Mouse (Mus musculus) ovary, postnatal 10 days (tissue): ENCODE data around the gene Topors.
A peak's percentile ranks its signal among the peaks of the same experiment; 100 is the strongest.
"Not testable (repeated sequence)": the region's sequence is repeated elsewhere in the genome, so short reads cannot be mapped to it uniquely, and the experiment has no call there.

ENCODE experiments used
- DNase-seq: peaks from one replicate; pipeline ENCODE4 v3.0.0; 2022; ENCODE audit warnings: low spot score

The Topors gene

DNA sequence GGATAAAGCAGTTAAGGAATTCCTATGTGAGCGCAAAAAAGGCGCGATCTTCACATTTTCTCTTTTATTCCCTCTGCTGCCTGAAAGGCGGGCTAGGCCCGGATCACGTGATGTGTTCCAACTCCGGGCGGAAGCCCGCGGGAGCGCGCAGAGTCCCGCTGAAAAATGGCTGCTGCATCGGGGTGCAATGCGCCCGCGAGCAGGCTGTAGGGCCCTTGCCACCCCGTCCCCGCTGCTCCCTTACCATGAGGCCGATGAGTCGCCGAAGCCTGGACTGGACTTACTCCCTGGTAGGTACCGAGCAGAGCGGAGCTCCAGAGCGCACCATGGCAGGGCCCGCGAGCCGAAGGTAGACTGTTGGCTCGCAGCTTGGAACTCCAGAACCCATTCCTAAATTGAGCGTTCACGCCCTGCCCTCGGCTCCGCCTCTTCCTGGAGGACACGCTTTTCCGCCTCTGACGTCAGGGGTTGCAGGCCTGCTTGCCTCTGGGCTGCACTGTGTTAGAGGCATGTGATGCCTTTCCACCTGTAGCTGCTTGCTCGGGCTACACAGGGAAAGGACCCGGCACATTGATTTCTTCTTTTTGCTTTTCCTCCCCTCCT is at the start of gene Topors, which contains the start of gene Smim27:
Gene Topors, minus strand, starts transcription at position 421 of the 603 bp plus-strand sequence.
Gene Smim27, plus strand, starts transcription at position 150 of the 603 bp plus-strand sequence.
- DNase-seq, result peak; percentile 92

DNA sequence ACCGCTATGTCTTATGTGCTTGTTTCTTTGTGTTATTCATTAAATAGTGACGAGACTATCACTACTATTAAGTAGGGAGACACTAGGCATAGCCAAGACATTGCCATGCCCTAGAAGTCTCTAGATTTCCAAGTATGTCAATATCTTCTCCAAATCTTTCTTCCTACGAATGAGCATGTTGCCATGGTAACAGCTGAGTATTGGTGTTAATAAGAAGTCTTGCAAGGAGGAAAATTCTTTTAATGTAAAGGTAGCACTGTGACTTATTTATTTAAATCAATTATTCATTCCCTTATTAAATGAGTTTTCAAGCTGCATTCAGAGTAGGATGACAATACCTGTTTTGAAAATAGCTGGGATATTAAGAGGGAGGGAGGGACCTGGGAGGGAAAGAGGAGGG is 47.8 kb upstream of the Topors start:
- DNase-seq, result no peak

DNA sequence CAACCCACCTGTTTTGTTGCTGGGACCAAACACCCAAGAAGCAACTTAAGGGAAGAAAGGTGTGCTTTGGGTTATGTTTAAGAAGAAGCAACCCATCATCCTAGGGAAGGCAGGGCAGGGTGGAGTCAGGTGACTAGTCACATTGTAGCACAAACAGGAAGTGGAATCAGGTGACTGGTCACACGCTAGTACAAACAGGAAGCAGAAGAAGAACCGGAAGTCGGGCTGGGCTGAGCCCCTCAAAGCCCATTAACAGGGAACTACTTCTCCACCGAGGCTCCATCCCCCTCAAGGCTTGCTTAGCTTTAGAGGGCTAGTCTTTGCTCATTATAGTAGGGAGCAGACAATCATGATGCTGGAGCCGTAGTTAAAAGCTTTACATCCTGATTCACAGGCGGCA is 43.4 kb upstream of the Topors start:
- DNase-seq, result no peak

DNA sequence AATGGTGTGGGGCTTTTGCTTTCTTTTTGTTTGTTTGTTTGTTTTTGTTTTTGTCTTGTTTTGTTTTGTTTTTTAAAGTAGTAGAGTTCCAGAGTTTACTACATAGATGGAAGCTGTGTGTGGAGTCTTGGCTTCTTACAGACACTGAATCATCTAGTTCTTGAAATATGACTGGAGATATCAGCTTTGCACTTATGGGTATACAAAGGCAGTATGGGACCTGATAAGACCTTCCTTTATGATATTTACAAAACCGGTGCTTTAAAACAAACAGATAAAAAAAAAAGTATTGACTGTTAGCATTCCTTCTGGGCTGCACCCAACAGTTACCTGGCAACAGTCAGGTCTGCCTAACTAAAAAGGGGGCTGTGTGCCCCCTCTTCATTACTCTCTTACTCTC is 42.6 kb upstream of the Topors start:
- DNase-seq, result no peak

DNA sequence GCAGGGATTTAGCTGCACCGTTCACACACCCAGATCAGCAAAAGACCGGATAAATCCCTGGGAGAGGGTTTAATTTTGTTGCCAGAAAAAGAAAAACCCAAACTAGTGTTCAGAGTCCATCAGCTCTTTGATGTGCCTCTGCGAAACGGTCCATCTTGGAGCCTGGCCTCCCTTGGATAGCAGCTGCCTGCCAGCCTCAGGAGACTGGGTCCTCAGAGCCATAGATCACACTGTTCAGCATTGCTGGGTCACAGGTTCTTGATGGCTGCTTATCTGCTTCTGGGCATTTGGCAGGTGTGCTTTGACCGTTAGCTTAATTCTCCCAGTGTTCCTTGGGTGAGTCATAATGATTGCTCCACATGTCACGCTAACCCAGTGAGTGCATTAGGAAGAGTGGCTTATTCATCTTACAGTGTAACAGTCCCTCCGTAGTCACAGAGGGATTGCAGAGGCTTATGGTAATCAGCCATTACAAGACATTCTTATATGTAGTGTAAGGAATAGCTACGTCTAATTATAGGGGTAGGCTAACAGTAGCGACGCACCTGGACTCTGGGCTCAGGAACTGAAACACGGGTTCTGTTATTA is 41.2 kb upstream of the Topors start:
- no peak for DNase-seq

DNA sequence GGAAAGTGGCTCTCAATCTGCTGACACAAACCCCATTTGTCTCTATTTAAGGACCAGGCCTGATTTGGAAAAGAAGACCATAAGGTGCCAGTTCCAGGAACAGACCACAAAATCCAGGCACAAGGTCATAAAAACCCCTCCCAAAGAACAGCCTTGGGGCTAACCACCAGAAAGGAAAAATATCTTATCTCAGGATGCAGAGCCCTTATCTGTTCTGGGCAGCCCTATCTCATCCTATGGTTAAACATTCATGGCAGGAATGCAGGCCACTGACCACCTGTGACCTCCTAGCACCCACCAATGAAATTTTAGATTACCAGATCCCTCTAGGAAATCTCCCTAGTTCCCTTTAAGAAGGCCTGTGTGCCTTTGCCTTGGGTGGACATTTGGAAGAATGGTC is 40.0 kb upstream of the Topors start:
- no peak for DNase-seq

DNA sequence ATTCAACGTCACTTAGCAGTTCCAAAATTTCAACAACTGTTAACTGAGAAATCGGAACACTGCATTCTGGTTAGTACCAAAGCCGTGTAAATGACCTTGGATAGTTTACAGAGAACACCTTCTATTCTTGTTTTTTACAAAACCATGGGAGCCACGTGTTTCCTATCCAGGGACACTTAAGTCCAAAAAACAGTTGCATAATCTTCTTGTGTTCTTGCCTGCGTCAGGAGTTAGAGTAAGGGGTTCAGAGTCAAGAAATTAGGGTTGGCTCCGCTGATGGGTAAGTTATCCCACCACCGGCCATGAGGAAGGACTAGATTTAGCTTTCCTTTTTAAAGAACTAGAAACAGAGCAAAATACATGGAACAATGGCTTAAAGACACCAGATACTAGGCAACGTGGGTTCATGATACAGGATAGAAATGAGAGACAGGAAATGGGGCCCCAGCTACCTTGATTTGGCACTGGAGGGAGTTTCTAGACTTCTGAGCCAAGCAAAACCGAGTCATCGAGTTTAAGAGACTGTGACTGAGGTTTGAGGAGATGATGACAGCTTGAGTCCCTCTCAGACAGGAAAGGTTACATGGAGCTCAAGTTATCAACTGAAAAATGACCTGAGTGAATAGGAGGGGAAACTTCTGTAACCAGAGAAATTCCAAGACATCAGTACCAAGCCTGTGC is 32.9 kb upstream of the Topors start:
- DNase-seq, result no peak

DNA sequence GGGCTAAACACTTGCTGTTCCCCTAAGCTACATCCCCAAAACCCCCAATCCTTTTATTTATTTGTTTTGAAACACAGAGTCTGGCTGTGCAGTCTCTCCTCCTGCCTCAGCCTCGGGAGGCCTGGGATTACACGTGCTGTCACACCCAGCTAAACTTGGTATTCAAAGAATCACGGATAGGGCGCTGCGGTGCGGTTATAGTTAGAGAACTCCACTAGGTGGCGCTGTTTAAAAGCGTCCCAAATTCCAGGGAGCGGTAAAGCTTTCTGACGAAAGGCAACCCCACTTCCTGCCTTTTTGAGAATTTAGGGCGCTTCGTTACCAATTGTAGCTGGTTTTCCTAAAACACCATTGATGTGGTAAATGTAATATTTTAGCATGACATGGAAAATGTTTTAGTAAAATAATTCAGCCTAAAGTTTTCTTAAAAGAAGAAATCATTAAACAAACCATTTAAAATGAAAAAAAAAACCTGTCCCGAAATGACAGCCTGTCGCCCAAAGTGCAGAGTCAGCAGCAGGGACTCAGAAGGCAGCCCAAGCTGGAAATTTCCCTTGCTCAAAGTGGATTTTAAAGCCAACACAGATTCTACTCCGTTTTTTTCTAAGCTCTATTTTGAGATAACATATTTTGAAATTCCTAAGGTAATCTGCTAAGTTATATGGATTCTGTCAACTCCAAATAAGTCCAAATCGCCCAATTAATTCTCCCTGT is 31.6 kb upstream of the Topors start:
- DNase-seq, result peak; percentile 45

DNA sequence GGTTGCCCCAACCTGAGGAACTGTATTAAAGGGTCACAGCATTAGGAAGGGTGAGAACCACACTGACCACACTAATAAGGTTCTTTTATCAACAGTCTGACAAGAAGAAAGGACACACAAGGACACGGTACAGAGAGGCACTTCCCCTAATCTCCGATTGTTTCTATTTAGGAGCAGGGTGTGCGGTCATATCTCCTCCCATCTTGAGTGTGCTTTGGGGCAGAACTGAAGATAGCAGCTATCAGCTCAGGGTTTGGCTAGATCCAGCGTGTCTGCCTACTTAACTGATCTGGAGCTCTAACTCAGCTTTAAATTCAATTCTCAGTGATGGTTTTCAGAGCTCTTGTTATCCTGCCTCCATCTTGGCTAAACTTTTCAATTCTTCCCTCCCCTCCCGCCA is 29.5 kb upstream of the Topors start:
- no peak for DNase-seq

DNA sequence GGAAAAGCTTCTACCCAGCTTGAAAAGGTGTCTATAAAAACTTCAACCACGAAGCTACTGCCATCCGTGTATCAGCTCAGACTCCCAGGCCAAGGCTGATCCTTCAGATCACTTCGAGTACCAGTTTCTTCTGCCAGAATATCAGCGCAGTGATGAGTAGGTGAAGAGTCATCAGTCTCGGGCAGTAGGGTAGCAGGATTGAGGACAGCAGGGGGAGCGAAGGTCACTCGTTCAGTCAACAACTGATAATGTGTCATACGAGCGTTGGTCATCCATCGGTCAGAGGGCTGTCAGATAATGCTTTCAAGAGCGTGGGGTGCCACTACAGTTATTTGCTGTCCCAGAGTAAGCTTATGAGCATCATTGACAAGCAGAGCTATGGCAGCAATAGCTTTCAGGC is 21.9 kb upstream of the Topors start:
- not testable (repeated sequence) for DNase-seq

DNA sequence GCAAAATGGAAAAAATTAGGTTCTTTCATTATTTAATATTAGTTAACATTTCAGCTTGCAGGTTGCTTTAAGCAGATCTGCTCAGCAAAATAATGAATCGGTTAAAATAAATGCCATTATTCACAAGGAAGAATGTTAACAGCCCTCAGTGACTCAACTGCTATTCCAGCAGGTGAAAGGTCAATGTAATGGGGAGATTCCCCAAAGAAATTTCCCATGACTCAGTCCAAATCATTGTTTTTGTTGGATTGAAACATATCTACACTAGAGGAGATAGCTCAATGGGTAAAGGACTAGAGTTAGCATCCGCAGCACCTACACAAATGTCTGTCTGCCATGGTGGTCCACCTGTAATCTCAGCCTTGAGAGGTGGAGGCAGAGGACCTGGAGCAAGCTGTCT is 19.4 kb upstream of the Topors start:
- DNase-seq, result no peak

DNA sequence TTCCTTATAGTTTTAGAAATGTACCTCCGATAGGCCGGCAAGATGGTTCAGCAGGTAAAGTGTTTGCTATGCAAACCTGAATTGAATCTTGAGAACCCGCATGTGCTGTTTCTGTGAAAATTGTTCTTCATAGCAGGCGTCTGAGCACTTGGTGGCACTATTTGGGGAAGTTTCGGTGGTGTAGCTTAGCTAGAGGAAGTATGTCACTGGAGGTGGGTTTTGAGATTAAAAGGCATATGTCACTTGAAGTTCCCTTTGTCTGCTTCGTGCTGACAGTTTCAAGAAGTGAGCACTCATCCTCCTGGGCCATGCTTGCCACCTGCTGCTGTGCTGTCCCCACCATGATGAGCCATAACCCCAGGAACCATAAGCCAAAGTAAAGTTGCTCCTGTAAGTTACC is 17.8 kb upstream of the Topors start:
- DNase-seq, result no peak

DNA sequence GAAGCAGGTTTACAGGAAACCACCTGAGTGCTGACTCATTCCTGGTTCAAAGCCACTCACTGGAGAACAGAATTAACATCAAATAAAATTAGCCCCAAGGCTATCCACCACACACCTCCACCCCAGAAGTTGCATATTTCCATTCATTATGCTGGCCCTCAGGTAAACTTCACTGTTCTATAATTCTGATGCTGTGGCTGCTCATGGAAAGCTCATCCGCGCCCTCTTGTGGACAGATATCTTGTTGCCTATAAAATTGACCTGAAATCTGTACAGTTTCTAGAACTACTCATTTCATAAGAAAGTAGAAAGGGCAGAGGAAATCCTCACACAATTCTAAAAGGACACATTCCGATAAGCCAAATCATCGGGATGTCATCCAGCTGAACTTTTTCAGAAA is 15.9 kb upstream of the Topors start:
- DNase-seq, result peak; percentile 16

DNA sequence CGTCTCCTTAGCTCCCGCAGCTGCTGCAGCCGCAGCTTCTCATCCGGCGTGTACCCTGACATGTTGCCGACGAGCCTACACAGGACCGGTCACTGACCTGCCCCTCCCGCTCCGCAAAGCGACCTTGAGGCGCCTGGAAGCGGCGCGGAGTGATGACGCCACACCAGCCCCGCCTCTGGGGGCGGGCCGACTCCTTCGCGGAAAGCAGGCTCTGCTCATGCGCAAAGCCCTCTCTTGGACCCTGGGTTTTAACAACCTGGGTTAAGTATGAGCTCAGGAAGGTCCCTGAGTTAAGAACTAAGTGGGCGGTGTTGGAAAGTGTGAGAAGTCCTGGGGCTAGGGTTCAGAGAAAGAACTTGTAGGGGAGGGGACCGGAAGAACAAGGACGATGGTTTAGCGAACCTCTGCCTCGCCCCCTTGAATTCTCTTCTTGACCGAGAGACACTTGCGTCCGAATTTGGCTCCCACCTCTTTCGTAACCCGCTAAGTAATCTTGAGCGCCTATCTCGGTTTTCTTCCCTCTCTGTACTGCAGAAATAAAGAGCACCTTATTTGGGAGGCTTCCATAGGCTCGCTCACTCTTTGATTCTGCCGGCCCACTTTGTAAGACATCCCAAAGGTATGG is 9.7 kb upstream of the Topors start, which contains the start of gene Ndufb6:
Gene Ndufb6, minus strand, starts transcription at position 146 of the 625 bp plus-strand sequence.
- DNase-seq, result peak; percentile 98

DNA sequence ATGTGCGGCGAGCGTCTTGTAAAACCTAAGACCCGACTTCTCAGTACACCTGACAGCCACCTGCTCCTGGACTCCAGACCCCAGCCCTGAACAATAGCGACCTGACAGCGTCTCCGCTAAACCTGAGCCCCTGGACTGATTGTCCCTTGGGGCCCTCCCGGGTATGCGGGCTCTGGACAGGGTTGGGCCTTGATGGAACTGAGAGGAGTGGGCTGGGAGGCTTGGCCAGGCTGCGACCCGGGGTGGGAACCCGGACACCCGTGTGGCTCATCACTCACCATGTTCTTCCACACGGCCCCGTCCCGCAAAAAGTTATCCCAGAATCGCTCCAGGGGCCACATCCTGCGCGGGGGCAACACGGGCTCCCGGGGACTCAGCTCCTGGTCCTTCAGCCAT is 9.2 kb upstream of the Topors start:
- no peak for DNase-seq

DNA sequence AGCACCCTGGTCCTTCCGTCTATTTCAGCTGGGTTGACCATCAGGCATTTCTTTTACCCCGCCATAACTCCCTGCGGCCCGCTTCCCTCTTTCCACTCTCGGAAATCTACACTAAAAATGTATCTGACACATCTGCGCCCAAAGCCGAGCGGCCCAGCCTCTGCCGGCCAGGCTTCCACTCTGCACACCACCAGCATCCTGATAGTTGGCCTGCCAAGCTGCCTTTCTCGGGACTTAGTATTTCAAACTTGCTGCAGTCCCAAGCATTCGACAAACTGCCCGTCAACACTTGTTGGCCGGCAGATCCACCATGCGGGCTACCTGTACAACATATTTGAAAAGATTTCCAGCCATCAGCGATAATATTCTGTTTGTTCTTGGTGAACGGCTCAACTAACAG is 815 bp downstream of the Topors start:
- DNase-seq, result no peak

DNA sequence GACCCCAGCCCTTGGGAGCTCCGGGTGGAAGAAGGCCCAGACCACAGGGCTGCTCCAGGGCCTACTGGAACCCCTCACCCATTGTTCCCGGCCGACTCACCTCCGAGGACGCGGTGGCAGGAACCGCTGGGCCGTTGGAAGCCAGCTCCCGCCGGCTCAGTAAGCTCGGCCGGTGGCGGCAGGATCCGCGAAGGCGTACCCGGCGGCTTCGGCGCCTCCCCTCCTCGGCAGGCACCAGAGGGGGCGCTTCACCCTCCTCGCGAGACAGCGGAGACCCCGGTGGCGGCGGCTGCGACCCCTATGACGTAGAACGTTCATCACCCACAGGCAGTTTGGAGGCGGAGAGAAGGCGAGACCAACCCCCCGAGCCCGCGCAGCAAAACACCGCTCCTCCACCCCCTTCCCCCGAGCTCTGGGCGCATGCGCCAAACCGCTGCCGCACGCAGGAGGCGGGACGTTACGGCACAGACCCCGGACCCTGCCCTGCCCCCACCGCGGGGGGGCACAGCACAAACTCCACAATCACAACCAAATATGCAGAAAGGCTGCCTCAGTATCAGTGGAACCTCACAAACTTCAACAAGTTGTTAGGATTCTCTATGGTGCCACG is 1.3 kb downstream of the Topors start:
- peak; percentile 89 for DNase-seq

DNA sequence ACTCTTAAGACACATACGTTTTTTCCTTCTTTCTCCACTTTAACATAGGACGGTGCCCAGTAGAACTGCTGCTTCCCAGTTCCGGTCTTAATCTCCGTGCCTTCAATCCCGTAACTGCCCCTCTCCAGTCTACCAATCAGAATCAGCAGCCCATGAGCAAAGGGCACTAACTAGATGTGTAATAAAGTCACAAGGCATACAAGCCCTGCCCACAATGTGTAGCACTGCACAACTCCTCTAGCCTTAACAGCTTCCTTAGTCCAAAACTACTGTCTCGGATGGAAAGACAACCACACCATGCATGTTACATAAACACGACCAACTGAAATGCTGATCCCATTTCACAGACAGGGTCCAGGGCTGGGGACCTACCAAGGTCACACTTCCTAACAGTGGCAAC is 2.0 kb downstream of the Topors start:
- no peak for DNase-seq

DNA sequence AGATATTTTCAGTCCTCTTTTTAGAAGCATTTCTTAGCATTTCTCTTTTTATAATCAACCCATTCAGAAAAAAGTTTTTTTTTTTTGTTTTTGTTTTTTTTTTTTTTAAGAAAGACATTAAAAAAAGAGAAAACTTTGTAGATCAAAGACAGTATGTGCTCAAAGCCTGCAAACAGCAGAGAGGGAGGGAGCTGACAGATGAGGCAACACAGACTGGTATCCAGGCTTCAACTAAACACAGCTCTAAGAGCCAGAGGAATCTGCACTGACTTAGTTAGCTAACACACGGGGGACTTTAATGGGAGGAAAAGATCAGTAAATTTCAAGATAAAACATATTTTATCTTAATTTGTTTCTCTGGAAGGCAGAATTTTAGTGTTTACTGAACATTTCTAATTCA is 5.3 kb downstream of the Topors start:
- DNase-seq, result no peak

DNA sequence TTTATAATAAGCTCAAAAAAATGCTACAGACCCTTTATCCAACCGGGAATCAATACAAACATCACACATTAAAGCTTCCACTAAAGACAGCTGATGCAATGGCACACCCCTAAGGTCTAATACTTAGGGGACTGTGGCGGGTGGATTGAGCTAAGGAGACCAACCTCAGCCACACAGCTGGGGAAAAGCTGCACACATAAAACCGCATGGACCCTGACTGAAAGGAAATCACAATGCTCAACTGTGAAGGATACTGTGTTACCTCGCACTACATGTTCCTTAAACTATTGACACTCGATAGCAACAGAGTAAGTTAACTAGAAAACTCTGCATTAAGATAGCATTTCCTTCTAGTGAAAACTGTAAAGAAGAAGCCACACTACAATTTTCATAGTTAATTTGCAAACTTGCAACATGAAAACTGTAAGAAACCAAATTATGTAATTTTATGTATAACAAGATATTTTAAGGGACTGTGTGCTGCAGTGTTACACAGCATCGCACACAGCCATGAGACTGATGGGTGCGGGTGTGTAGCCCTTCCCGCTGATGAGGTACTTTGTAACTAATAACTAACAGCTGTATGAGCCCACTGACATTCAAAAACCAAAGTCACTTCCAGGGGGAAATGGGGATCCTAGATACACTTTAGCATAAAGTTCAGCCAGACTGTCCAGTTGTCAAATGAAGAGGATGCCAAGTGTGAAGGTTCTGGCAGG is 15.1 kb downstream of the Topors start:
- no peak for DNase-seq

DNA sequence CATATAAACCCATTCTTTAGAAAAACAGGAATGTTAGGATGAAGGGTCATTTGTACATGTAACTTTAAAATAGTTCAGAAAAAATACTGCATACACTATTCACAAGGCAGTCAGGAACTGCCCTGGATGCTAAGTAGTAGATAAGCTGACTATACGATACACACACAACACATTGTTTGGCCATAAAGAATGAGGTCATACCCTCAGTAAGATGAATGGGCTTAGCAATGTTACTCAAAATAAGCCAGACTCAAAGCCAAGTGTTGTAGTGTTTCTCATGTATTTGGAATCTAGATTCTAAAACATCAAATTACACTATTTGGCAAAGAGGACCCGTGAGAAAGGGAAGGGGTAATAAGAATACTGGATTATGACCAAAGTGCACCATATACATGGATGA is 15.9 kb downstream of the Topors start:
- no peak for DNase-seq
